Comparison of ENCODE assay signal across 15 mouse cellular contexts in the genomic region with DNA sequence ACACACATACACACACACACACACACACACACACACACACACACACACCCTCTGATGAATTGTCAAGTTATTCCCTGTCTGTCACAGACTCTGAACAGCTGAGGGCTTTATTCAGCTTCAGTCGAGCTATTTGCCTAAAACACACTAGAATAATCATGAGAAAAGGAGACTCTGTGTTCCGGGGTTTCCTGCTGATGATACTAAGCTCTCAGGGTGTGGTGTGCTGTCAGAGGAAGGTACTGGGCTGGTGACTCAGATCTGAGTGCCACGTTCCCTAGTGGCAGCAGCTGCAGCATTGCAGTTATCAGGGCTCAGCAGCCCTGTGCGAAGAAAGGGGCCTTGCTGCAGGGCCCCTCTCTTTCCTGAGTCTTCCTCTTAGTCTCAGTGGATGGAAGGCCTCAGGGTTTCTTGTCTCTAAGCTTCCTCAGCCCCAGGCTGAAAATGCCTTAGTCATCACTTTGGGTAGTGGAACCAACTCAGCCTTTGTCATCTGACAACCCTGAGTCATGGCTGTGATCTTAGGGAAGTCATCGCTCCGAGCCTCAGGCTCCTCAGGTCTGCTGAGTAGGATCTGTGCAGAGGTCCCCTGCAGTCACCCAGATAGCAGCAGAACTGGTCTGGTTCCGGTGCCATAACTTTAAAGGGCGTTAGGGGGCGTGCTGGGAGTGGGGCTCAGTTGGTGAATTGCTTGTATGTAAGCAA.
DNase-seq lines count a peak whose midpoint lies in the region; ATAC-seq and TF ChIP-seq lines count a peak whose summit lies in the region.
"Had no signal": no experiment of that assay in that cellular context is flagged by ENCODE, and none has a peak within 500 bp of the region (broad histone marks: within the 10 kb centered on the region; RNA-seq: fewer than 3 reads in every experiment).

No protein-coding gene starts in this region.

- no peaks in the 10 kb centered on the region for H3K36me3 ChIP-seq in hindbrain, embryonic 15.5 days
- H3K36me3 ChIP-seq in hindbrain, embryonic 12.5 days, result no peaks in the 10 kb centered on the region
- no peaks in the 10 kb centered on the region for H3K36me3 ChIP-seq in midbrain, embryonic 14.5 days (ENCODE audit: control insufficient read depth, insufficient read depth, low read length)
- H3K36me3 ChIP-seq in midbrain, postnatal 0 days (ENCODE audit: insufficient read depth, low read length), result no peaks in the 10 kb centered on the region
- no peaks in the 10 kb centered on the region for H3K36me3 ChIP-seq in neural tube, embryonic 15.5 days
- H3K36me3 ChIP-seq: embryonic facial prominence, embryonic 10.5 days; liver, embryonic 15.5 days had no signal

- no peak for TF ChIP-seq CTCF in midbrain, postnatal 0 days (IDR thresholded peaks at IDR 0.05)
- TF ChIP-seq CTCF in bone marrow macrophage, adult 2 months (IDR thresholded peaks at IDR 0.05; ENCODE audit: low read depth, low read length), result no peak

- ATAC-seq in hindbrain, embryonic 15.5 days (ENCODE audit: low FRiP score, low read depth), result no peak
- ATAC-seq in hindbrain, embryonic 12.5 days (ENCODE audit: low FRiP score), result no peak
- ATAC-seq in midbrain, embryonic 14.5 days (ENCODE audit: low FRiP score, low TSS enrichment), result 0 out of 2 replicates have a peak, but pooled peaks have one; percentile 27
- no peak for ATAC-seq in midbrain, postnatal 0 days (ENCODE audit: low FRiP score)
- ATAC-seq in neural tube, embryonic 15.5 days (ENCODE audit: low FRiP score), result no peak; the same call in 1 of the 2 replicates
- ATAC-seq: midbrain, embryonic 16.5 days had no signal

- WGBS in hindbrain, embryonic 15.5 days, result 62% methylated on average over 9 of the region's 9 CpGs
- WGBS in hindbrain, embryonic 12.5 days, result 68% methylated on average over 9 of the region's 9 CpGs
- 52% methylated on average over 9 of the region's 9 CpGs for WGBS in midbrain, embryonic 14.5 days
- 51% methylated on average over 9 of the region's 9 CpGs for WGBS in midbrain, postnatal 0 days
- WGBS in neural tube, embryonic 15.5 days, result 64% methylated on average over 9 of the region's 9 CpGs

- no peak overlapping the region for H3K4me3 ChIP-seq in hindbrain, embryonic 15.5 days
- H3K4me3 ChIP-seq in hindbrain, embryonic 12.5 days, result no peak overlapping the region
- H3K4me3 ChIP-seq in midbrain, embryonic 14.5 days (replicated peaks; ENCODE audit: low read depth, low read length), result no peak overlapping the region
- H3K4me3 ChIP-seq in midbrain, postnatal 0 days (ENCODE audit: low read depth, low read length), result no peak overlapping the region
- H3K4me3 ChIP-seq in bone marrow macrophage, adult 2 months (ENCODE audit: insufficient read depth, low read length), result no peak overlapping the region
- no peak overlapping the region for H3K4me3 ChIP-seq in neural tube, embryonic 15.5 days (replicated peaks)
- H3K4me3 ChIP-seq: embryonic facial prominence, embryonic 10.5 days; liver, embryonic 15.5 days had no signal

- DNase-seq in midbrain, embryonic 14.5 days, result no peak
- no peak for DNase-seq in midbrain, postnatal 0 days (ENCODE audit: low spot score)
- DNase-seq in adrenal gland, postnatal 14 days, result no peak
- DNase-seq: cerebellum, adult 9-10 months; gastrocnemius, postnatal 36 days; kidney, postnatal 10 days; lung, postnatal 36 days; thymus, postnatal 36 days had no signal

- H3K27ac ChIP-seq in hindbrain, embryonic 15.5 days (replicated peaks), result 0 out of 2 replicates have a peak overlapping the region, but pooled peaks have one; percentile 42
- no peak overlapping the region for H3K27ac ChIP-seq in hindbrain, embryonic 12.5 days
- no peak overlapping the region for H3K27ac ChIP-seq in midbrain, embryonic 14.5 days (replicated peaks; ENCODE audit: low read depth, low read length)
- H3K27ac ChIP-seq in midbrain, postnatal 0 days (ENCODE audit: low read depth, low read length), result no peak overlapping the region; the same call in 1 of the 2 replicates
- H3K27ac ChIP-seq in bone marrow macrophage, adult 2 months (ENCODE audit: insufficient read depth, low read depth, low read length), result peak overlapping the region; percentile 90
- peak overlapping the region; percentile 34; the same call in 1 of the 2 replicates for H3K27ac ChIP-seq in neural tube, embryonic 15.5 days (replicated peaks)
- H3K27ac ChIP-seq: liver, embryonic 15.5 days had no signal

- H3K27me3 ChIP-seq in hindbrain, embryonic 15.5 days, result no peaks in the 10 kb centered on the region
- H3K27me3 ChIP-seq in hindbrain, embryonic 12.5 days, result no peaks in the 10 kb centered on the region
- no peaks in the 10 kb centered on the region for H3K27me3 ChIP-seq in midbrain, embryonic 14.5 days (ENCODE audit: control insufficient read depth, insufficient read depth, low read length)
- H3K27me3 ChIP-seq in midbrain, postnatal 0 days (ENCODE audit: insufficient read depth, low read length), result no peaks in the 10 kb centered on the region
- no peaks in the 10 kb centered on the region for H3K27me3 ChIP-seq in neural tube, embryonic 15.5 days (replicated peaks)
- H3K27me3 ChIP-seq: liver, embryonic 15.5 days had no signal

- H3K9me3 ChIP-seq in hindbrain, embryonic 15.5 days, result no peaks in the 10 kb centered on the region
- no peaks in the 10 kb centered on the region for H3K9me3 ChIP-seq in hindbrain, embryonic 12.5 days (replicated peaks)
- H3K9me3 ChIP-seq in midbrain, embryonic 14.5 days (ENCODE audit: control insufficient read depth, low read length), result no peaks in the 10 kb centered on the region
- H3K9me3 ChIP-seq in midbrain, postnatal 0 days (ENCODE audit: low read length), result no peaks in the 10 kb centered on the region
- H3K9me3 ChIP-seq in neural tube, embryonic 15.5 days (replicated peaks), result no peaks in the 10 kb centered on the region
- H3K9me3 ChIP-seq: embryonic facial prominence, embryonic 10.5 days; liver, embryonic 15.5 days had no signal

- no peak overlapping the region for H3K9ac ChIP-seq in hindbrain, embryonic 15.5 days
- H3K9ac ChIP-seq in hindbrain, embryonic 12.5 days, result no peak overlapping the region
- H3K9ac ChIP-seq in midbrain, embryonic 14.5 days (replicated peaks; ENCODE audit: low read length), result no peak overlapping the region
- H3K9ac ChIP-seq in midbrain, postnatal 0 days (replicated peaks; ENCODE audit: low read length, poor library complexity, severe bottlenecking), result no peak overlapping the region
- no peak overlapping the region for H3K9ac ChIP-seq in neural tube, embryonic 15.5 days (replicated peaks)
- H3K9ac ChIP-seq: liver, embryonic 15.5 days had no signal

- TF ChIP-seq POLR2A in bone marrow macrophage, adult 2 months (IDR thresholded peaks at IDR 0.05; ENCODE audit: borderline replicate concordance, low read depth, low read length), result no peak

- peaks cover 22% of the 10 kb centered on the region for H3K4me1 ChIP-seq in hindbrain, embryonic 15.5 days (replicated peaks)
- peaks cover 11% of the 10 kb centered on the region; the same call in 1 of the 2 replicates for H3K4me1 ChIP-seq in hindbrain, embryonic 12.5 days
- peaks cover 6% of the 10 kb centered on the region; the same call in 1 of the 2 replicates for H3K4me1 ChIP-seq in midbrain, embryonic 14.5 days (ENCODE audit: control insufficient read depth, insufficient read depth, low read length)
- peaks cover 4% of the 10 kb centered on the region; the same call in 1 of the 2 replicates for H3K4me1 ChIP-seq in midbrain, postnatal 0 days (ENCODE audit: insufficient read depth, low read length)
- peaks cover 28% of the 10 kb centered on the region for H3K4me1 ChIP-seq in bone marrow macrophage, adult 2 months (ENCODE audit: control insufficient read depth, insufficient read depth, low read length)
- H3K4me1 ChIP-seq in neural tube, embryonic 15.5 days, result peaks cover 20% of the 10 kb centered on the region
- H3K4me1 ChIP-seq: liver, embryonic 15.5 days had no signal

- no peak overlapping the region for H3K4me2 ChIP-seq in hindbrain, embryonic 15.5 days
- no peak overlapping the region for H3K4me2 ChIP-seq in hindbrain, embryonic 12.5 days (replicated peaks)
- no peak overlapping the region for H3K4me2 ChIP-seq in midbrain, embryonic 14.5 days (ENCODE audit: low read length)
- no peak overlapping the region for H3K4me2 ChIP-seq in midbrain, postnatal 0 days (ENCODE audit: low read depth, low read length, poor library complexity, severe bottlenecking)
- H3K4me2 ChIP-seq in neural tube, embryonic 15.5 days, result no peak overlapping the region
- H3K4me2 ChIP-seq: liver, embryonic 15.5 days had no signal

Comparison
In these comparisons a context has a peak if more than half of its experiments do, and no peak if none do; other contexts are left out.
1. H3K27ac ChIP-seq: peak in hindbrain, embryonic 15.5 days (single experiment), bone marrow macrophage, adult 2 months (single experiment) and neural tube, embryonic 15.5 days (single experiment); none in hindbrain, embryonic 12.5 days (single experiment), midbrain, embryonic 14.5 days (single experiment) and midbrain, postnatal 0 days (single experiment).